In genomic region chr11:77825853-77826252, GRCm38 (mm10) we compare ENCODE assay signal across 9 mouse cellular contexts. TPM values are rescaled to one million over a fixed set of nuclear protein-coding genes. Genes with fewer than 3 reads are reported as not detected.
DNase-seq lines count a peak whose midpoint lies in the region; ATAC-seq lines count a peak whose summit lies in the region.
"Had no signal": no experiment of that assay in that cellular context is flagged by ENCODE, and none has a peak within 500 bp of the region (broad histone marks: within the 10 kb centered on the region; RNA-seq: fewer than 3 reads in every experiment).

No protein-coding gene starts in this region.

- no peak overlapping the region for H3K9ac ChIP-seq in kidney, embryonic 16.5 days (replicated peaks; ENCODE audit: low read length)
- H3K9ac ChIP-seq in intestine, embryonic 15.5 days: 0 out of 2 replicates have a peak overlapping the region, but pooled peaks have one; percentile 20
- H3K9ac ChIP-seq: midbrain, embryonic 12.5 days had no signal

- peaks cover 34% of the 10 kb centered on the region for H3K36me3 ChIP-seq in kidney, embryonic 16.5 days (ENCODE audit: insufficient read depth, low read length)
- peaks cover 26% of the 10 kb centered on the region; the same call in 1 of the 2 replicates for H3K36me3 ChIP-seq in intestine, embryonic 15.5 days
- peaks cover 56% of the 10 kb centered on the region for H3K36me3 ChIP-seq in limb, embryonic 10.5 days

- no peak overlapping the region for H3K27ac ChIP-seq in kidney, embryonic 16.5 days (ENCODE audit: low read length)
- H3K27ac ChIP-seq in intestine, embryonic 15.5 days: no peak overlapping the region
- no peak overlapping the region for H3K27ac ChIP-seq in limb, embryonic 10.5 days

- ATAC-seq in kidney, embryonic 16.5 days (ENCODE audit: low FRiP score, low TSS enrichment): no peak
- no peak for ATAC-seq in intestine, embryonic 15.5 days

- peak; percentile 77 for DNase-seq in kidney, adult 18-20 months
- peak; percentile 78 to 82 for DNase-seq in cerebellum, adult 18-20 months
- DNase-seq in frontal cortex, postnatal 14 days (ENCODE audit: low spot score in 2 of 2): peak; percentile 59 to 76
- peak; percentile 72 for DNase-seq in limb, embryonic 10.5 days (ENCODE audit: low spot score)
- peak; percentile 61 for DNase-seq in neural tube, embryonic 10.5 days (ENCODE audit: extremely low spot score, low spot score)
- DNase-seq in testis, postnatal 14 days (ENCODE audit: low spot score): peak; percentile 48

- no peak overlapping the region for H3K4me2 ChIP-seq in kidney, embryonic 16.5 days (replicated peaks; ENCODE audit: low read depth, low read length)
- H3K4me2 ChIP-seq in intestine, embryonic 15.5 days (replicated peaks): no peak overlapping the region
- H3K4me2 ChIP-seq: midbrain, embryonic 12.5 days had no signal

- 0 out of 2 replicates have a peak, but pooled peaks cover 3% of the 10 kb centered on the region for H3K4me1 ChIP-seq in kidney, embryonic 16.5 days (ENCODE audit: insufficient read depth, low read length)
- H3K4me1 ChIP-seq in intestine, embryonic 15.5 days (replicated peaks): no peaks in the 10 kb centered on the region; the same call in 1 of the 2 replicates
- H3K4me1 ChIP-seq in limb, embryonic 10.5 days: peaks cover 21% of the 10 kb centered on the region

- H3K9me3 ChIP-seq in kidney, embryonic 16.5 days (ENCODE audit: low read length): no peaks in the 10 kb centered on the region
- H3K9me3 ChIP-seq in intestine, embryonic 15.5 days: no peaks in the 10 kb centered on the region
- H3K9me3 ChIP-seq in limb, embryonic 10.5 days (replicated peaks): no peaks in the 10 kb centered on the region
- H3K9me3 ChIP-seq: midbrain, embryonic 12.5 days had no signal

- no peaks in the 10 kb centered on the region for H3K27me3 ChIP-seq in kidney, embryonic 16.5 days (ENCODE audit: insufficient read depth, low read length)
- H3K27me3 ChIP-seq in intestine, embryonic 15.5 days (replicated peaks): no peaks in the 10 kb centered on the region
- H3K27me3 ChIP-seq in limb, embryonic 10.5 days (ENCODE audit: low read depth, poor library complexity, severe bottlenecking): peaks cover 41% of the 10 kb centered on the region

- WGBS in kidney, embryonic 16.5 days: 5% methylated on average over 5 of the region's 5 CpGs
- 6% methylated on average over 5 of the region's 5 CpGs for WGBS in intestine, embryonic 15.5 days
- WGBS in limb, embryonic 10.5 days: 2% methylated on average over 5 of the region's 5 CpGs

- no peak overlapping the region for H3K4me3 ChIP-seq in kidney, embryonic 16.5 days (ENCODE audit: low read length)
- H3K4me3 ChIP-seq in intestine, embryonic 15.5 days (replicated peaks): no peak overlapping the region
- no peak overlapping the region for H3K4me3 ChIP-seq in limb, embryonic 10.5 days
- H3K4me3 ChIP-seq: midbrain, embryonic 12.5 days had no signal

RNA-seq across cellular contexts. Expression of gene Gm10277, which starts 38.3 kb away (rescaled TPM):
- polyA plus RNA-seq in kidney, embryonic 16.5 days (2015; fragmentation: Nextera tagmentation; extraction: Ambion mirVana): 1.5 and 1.6 TPM in 2 replicates
- polyA plus RNA-seq in intestine, embryonic 15.5 days (2015; fragmentation: Nextera tagmentation; extraction: Ambion mirVana): 0.93 and 1.5 TPM in 2 replicates
- 1.1 and 1.4 TPM in 2 replicates for polyA plus RNA-seq in limb, embryonic 10.5 days (2016; fragmentation: Nextera tagmentation; extraction: Ambion mirVana)
